Mouse (Mus musculus): Measurements from ENCODE around the gene Htr1a. TPM values are rescaled to one million over a fixed set of nuclear protein-coding genes. Genes with fewer than 3 reads are reported as not detected.

Gene Htr1a
- total and polyA plus RNA-seq, 3 experiments: 0.05 TPM; not detected in 2

GRCm38 (mm10) chr13:105443871-105444237, 415 bp downstream of the Htr1a start:
- Histone ChIP-seq H3K9me3 (replicated peaks) (no peaks in the 10 kb centered on the region), H3K4me3 (ENCODE audit: low read depth, low read length) (no peak overlapping the region), H3K36me3 (replicated peaks) (no peaks in the 10 kb centered on the region), H3K4me1 (ENCODE audit: insufficient read depth, low read depth, low read length) (no peaks in the 10 kb centered on the region), H3K27me3 (ENCODE audit: insufficient read depth, low read length) (peaks cover 3% of the 10 kb centered on the region; the same call in 1 of the 2 replicates)
- no peak for TF ChIP-seq CTCF (IDR thresholded peaks at IDR 0.05; ENCODE audit: low read depth, low read length)
- TF ChIP-seq GATA2 (IDR thresholded peaks at IDR 0.05; ENCODE audit: borderline replicate concordance, low read depth, low read length): no peak
- TF ChIP-seq POLR2AphosphoS5 (IDR thresholded peaks at IDR 0.05; ENCODE audit: insufficient replicate concordance, low read depth, low read length): no peak
- TF ChIP-seq GATA1 (IDR thresholded peaks at IDR 0.05; ENCODE audit: borderline replicate concordance, low read length): no peak
- TF ChIP-seq TAL1 (conservative IDR thresholded peaks at IDR 0.05; ENCODE audit: low read depth, low read length): no peak
- ATAC-seq (ENCODE audit: extremely low read depth, insufficient number of reproducible peaks, low FRiP score, poor library complexity, severe bottlenecking): no peak
- DNase-seq (ENCODE audit: low spot score): no peak

- H3K4me1 ChIP-seq (ENCODE audit: insufficient read depth, low read depth, low read length): no peaks in the 10 kb centered on the region
- DNase-seq (ENCODE audit: low spot score): no peak
- H3K36me3 ChIP-seq (replicated peaks): no peaks in the 10 kb centered on the region
- peaks cover 3% of the 10 kb centered on the region; the same call in 1 of the 2 replicates for H3K27me3 ChIP-seq (ENCODE audit: insufficient read depth, low read length)
- ATAC-seq (ENCODE audit: extremely low read depth, insufficient number of reproducible peaks, low FRiP score, poor library complexity, severe bottlenecking): no peak
- TF ChIP-seq POLR2AphosphoS5 (IDR thresholded peaks at IDR 0.05; ENCODE audit: insufficient replicate concordance, low read depth, low read length): no peak
- no peak for TF ChIP-seq TAL1 (conservative IDR thresholded peaks at IDR 0.05; ENCODE audit: low read depth, low read length)
- no peak for TF ChIP-seq GATA2 (IDR thresholded peaks at IDR 0.05; ENCODE audit: borderline replicate concordance, low read depth, low read length)
- TF ChIP-seq GATA1 (IDR thresholded peaks at IDR 0.05; ENCODE audit: borderline replicate concordance, low read length): no peak
- no peak for TF ChIP-seq CTCF (IDR thresholded peaks at IDR 0.05; ENCODE audit: low read depth, low read length)
- no peaks in the 10 kb centered on the region for H3K9me3 ChIP-seq (replicated peaks)
- H3K4me3 ChIP-seq (ENCODE audit: low read depth, low read length): no peak overlapping the region
Measured at GRCm38 (mm10) chr13:105444238-105444894, 927 bp downstream of the Htr1a start.

- no peaks in the 10 kb centered on the region for H3K9me3 ChIP-seq (replicated peaks)
- peaks cover 3% of the 10 kb centered on the region; the same call in 1 of the 2 replicates for H3K27me3 ChIP-seq (ENCODE audit: insufficient read depth, low read length)
- H3K36me3 ChIP-seq (replicated peaks): no peaks in the 10 kb centered on the region
- ATAC-seq (ENCODE audit: extremely low read depth, insufficient number of reproducible peaks, low FRiP score, poor library complexity, severe bottlenecking) (no peak), DNase-seq (ENCODE audit: low spot score) (no peak)
- H3K4me1 ChIP-seq (ENCODE audit: insufficient read depth, low read depth, low read length): no peaks in the 10 kb centered on the region
- no peak for TF ChIP-seq CTCF (IDR thresholded peaks at IDR 0.05; ENCODE audit: low read depth, low read length)
- no peak for TF ChIP-seq POLR2AphosphoS5 (IDR thresholded peaks at IDR 0.05; ENCODE audit: insufficient replicate concordance, low read depth, low read length)
- no peak for TF ChIP-seq TAL1 (conservative IDR thresholded peaks at IDR 0.05; ENCODE audit: low read depth, low read length)
- no peak overlapping the region for H3K4me3 ChIP-seq (ENCODE audit: low read depth, low read length)
Measured at GRCm38 (mm10) chr13:105444895-105445281, 1.4 kb downstream of the Htr1a start.

- TF ChIP-seq GATA1 (IDR thresholded peaks at IDR 0.05; ENCODE audit: borderline replicate concordance, low read length) (no peak), GATA2 (IDR thresholded peaks at IDR 0.05; ENCODE audit: borderline replicate concordance, low read depth, low read length) (no peak)
- Histone ChIP-seq H3K4me1 (ENCODE audit: insufficient read depth, low read depth, low read length) (no peaks in the 10 kb centered on the region), H3K27me3 (ENCODE audit: insufficient read depth, low read length) (peaks cover 3% of the 10 kb centered on the region; the same call in 1 of the 2 replicates), H3K4me3 (ENCODE audit: low read depth, low read length) (no peak overlapping the region), H3K9me3 (replicated peaks) (no peaks in the 10 kb centered on the region), H3K36me3 (replicated peaks) (no peaks in the 10 kb centered on the region)
- no peak for DNase-seq (ENCODE audit: low spot score)
- ATAC-seq (ENCODE audit: extremely low read depth, insufficient number of reproducible peaks, low FRiP score, poor library complexity, severe bottlenecking): no peak
Measured at GRCm38 (mm10) chr13:105446239-105446638, 2.8 kb downstream of the Htr1a start.

- no peak for ATAC-seq (ENCODE audit: extremely low read depth, insufficient number of reproducible peaks, low FRiP score, poor library complexity, severe bottlenecking)
- Histone ChIP-seq H3K9me3 (replicated peaks) (no peaks in the 10 kb centered on the region), H3K27me3 (ENCODE audit: insufficient read depth, low read length) (peaks cover 3% of the 10 kb centered on the region; the same call in 1 of the 2 replicates), H3K4me3 (ENCODE audit: low read depth, low read length) (no peak overlapping the region), H3K4me1 (ENCODE audit: insufficient read depth, low read depth, low read length) (no peaks in the 10 kb centered on the region), H3K36me3 (replicated peaks) (no peaks in the 10 kb centered on the region)
- TF ChIP-seq POLR2AphosphoS5 (IDR thresholded peaks at IDR 0.05; ENCODE audit: insufficient replicate concordance, low read depth, low read length): no peak
- no peak for TF ChIP-seq GATA2 (IDR thresholded peaks at IDR 0.05; ENCODE audit: borderline replicate concordance, low read depth, low read length)
- no peak for TF ChIP-seq TAL1 (conservative IDR thresholded peaks at IDR 0.05; ENCODE audit: low read depth, low read length)
- TF ChIP-seq GATA1 (IDR thresholded peaks at IDR 0.05; ENCODE audit: borderline replicate concordance, low read length): no peak
- TF ChIP-seq CTCF (IDR thresholded peaks at IDR 0.05; ENCODE audit: low read depth, low read length): no peak
- no peak for DNase-seq (ENCODE audit: low spot score)
Measured at GRCm38 (mm10) chr13:105447695-105448094, 4.3 kb downstream of the Htr1a start.

GRCm38 (mm10) chr13:105451536-105451935, 8.1 kb downstream of the Htr1a start:
- ATAC-seq (ENCODE audit: extremely low read depth, insufficient number of reproducible peaks, low FRiP score, poor library complexity, severe bottlenecking): no peak

More at GRCm38 (mm10) chr13:105451536-105451935, 8.1 kb downstream of the Htr1a start:
- Histone ChIP-seq H3K27me3 (ENCODE audit: insufficient read depth, low read length) (no peaks in the 10 kb centered on the region), H3K9me3 (replicated peaks) (no peaks in the 10 kb centered on the region), H3K4me3 (ENCODE audit: low read depth, low read length) (no peak overlapping the region), H3K36me3 (replicated peaks) (no peaks in the 10 kb centered on the region), H3K4me1 (ENCODE audit: insufficient read depth, low read depth, low read length) (no peaks in the 10 kb centered on the region)
- TF ChIP-seq POLR2AphosphoS5 (IDR thresholded peaks at IDR 0.05; ENCODE audit: insufficient replicate concordance, low read depth, low read length): no peak
- no peak for TF ChIP-seq CTCF (IDR thresholded peaks at IDR 0.05; ENCODE audit: low read depth, low read length)
- no peak for TF ChIP-seq TAL1 (conservative IDR thresholded peaks at IDR 0.05; ENCODE audit: low read depth, low read length)
- TF ChIP-seq GATA1 (IDR thresholded peaks at IDR 0.05; ENCODE audit: borderline replicate concordance, low read length): no peak
- no peak for TF ChIP-seq GATA2 (IDR thresholded peaks at IDR 0.05; ENCODE audit: borderline replicate concordance, low read depth, low read length)
- DNase-seq (ENCODE audit: low spot score): no peak

Other genes starting within 250 kb of the Htr1a start
- not detected in 2 replicates for gene Rnf180, start 148.8 kb upstream of the Htr1a start, total RNA-seq (2014; fragmentation: Nextera tagmentation)
- 0.11 and 0.17 TPM in 2 replicates for gene Rnf180, start 148.8 kb upstream of the Htr1a start, total RNA-seq (2017)
- gene Rnf180, start 148.8 kb upstream of the Htr1a start, polyA plus RNA-seq (2012): 0.03 TPM in 1 of 2 replicates, not detected in the other

Data from G1E (cell line).